Mouse (Mus musculus): Measurements from ENCODE around the gene Cript. TPM values are rescaled to one million over a fixed set of nuclear protein-coding genes. Genes with fewer than 3 reads are reported as not detected.

Cript gene
- total and polyA plus RNA-seq, 3 experiments: 18.4 to 43.1 (median 34.8) TPM

GRCm38 (mm10) chr17:86982497-86982896 is 42.9 kb upstream of the Cript start:
- no peak for DNase-seq (ENCODE audit: extremely low read depth)
- H3K9me3 ChIP-seq (replicated peaks; ENCODE audit: low read length): no peaks in the 10 kb centered on the region
- no peak overlapping the region for H3K9ac ChIP-seq (ENCODE audit: insufficient read depth, low read depth)
- TF ChIP-seq RAD21 (IDR thresholded peaks at IDR 0.05; ENCODE audit: low read depth, low read length) (no peak), SMC3 (IDR thresholded peaks at IDR 0.05; ENCODE audit: low read depth, low read length) (no peak)
- no peak overlapping the region for H3K27ac ChIP-seq (ENCODE audit: insufficient read depth, low read depth)
- dilution Hi-C loops (cut with MboI; ENCODE audit: extremely low pct_ligation_motif_present, extremely low pct_unique_long_range_greater_than_20kb, low sequenced_read_pairs) (no loop called here), in situ Hi-C loops (cut with MboI; ENCODE audit: low pct_ligation_motif_present, low pct_unique_long_range_greater_than_20kb, low sequenced_read_pairs) (no loop called here)
- no peaks in the 10 kb centered on the region for H3K27me3 ChIP-seq (replicated peaks)
- H3K4me3 ChIP-seq (replicated peaks in 1 of 3; ENCODE audit: low read depth in 2 of 3, low read length in 2 of 3, poor library complexity in 1 of 3): no peak overlapping the region
- no peaks in the 10 kb centered on the region for H3K79me2 ChIP-seq (replicated peaks; ENCODE audit: control insufficient read depth, extremely low read depth, insufficient read depth, poor library complexity, severe bottlenecking)
- H3K4me2 ChIP-seq (ENCODE audit: insufficient read depth, low read depth, poor library complexity, severe bottlenecking): no peak overlapping the region
- H3K4me1 ChIP-seq (ENCODE audit: control insufficient read depth in 1 of 2, insufficient read depth in 2 of 2): peaks cover 10 to 18% of the 10 kb centered on the region in 2 experiments
- H3K36me3 ChIP-seq (replicated peaks in 1 of 2; ENCODE audit: control insufficient read depth in 1 of 2, insufficient read depth in 1 of 2, low read length in 1 of 2): peaks cover 43 to 94% of the 10 kb centered on the region in 2 experiments

DNA sequence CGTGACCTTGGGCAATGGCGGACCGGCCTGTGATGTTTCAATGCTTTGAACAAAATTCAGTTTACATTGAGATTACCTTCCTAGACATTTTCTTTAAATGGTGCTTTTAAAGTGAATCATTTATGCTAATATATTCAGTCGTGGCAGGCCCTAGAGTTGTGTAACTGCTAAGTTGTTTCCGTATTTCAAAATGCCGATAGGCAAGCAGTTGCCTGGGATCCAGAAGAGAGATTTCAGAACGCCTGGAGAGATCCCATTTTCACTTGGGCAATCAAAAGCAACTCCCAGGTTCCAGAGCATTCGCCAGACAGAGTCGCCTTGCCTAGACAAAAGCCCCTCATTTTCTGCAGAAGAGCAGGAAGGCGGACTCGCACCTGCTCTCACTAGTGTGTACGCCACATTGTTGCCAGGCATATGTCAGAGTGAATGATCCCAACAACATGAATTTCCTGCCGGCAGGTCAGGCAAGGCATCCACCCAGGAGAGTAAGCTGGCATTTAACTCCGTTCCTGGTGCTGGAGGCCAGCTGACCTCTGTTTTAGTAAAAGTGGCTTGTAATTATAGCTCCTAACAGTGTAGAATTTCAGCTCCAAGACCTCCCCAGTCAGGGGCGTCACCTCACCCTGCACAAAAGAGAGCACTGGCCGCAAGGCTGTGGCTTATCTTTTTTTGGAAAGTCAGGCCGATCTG is 38.8 kb upstream of the Cript start:
- Histone ChIP-seq H3K36me3 (replicated peaks in 1 of 2; ENCODE audit: control insufficient read depth in 1 of 2, insufficient read depth in 1 of 2, low read length in 1 of 2) (peaks cover 23 to 85% of the 10 kb centered on the region in 2 experiments), H3K27ac (ENCODE audit: insufficient read depth, low read depth) (no peak overlapping the region), H3K4me1 (ENCODE audit: control insufficient read depth in 1 of 2, insufficient read depth in 2 of 2) (peaks cover 11 to 32% of the 10 kb centered on the region in 2 experiments), H3K9me3 (replicated peaks; ENCODE audit: low read length) (no peaks in the 10 kb centered on the region), H3K27me3 (replicated peaks) (no peaks in the 10 kb centered on the region), H3K4me2 (ENCODE audit: insufficient read depth, low read depth, poor library complexity, severe bottlenecking) (no peak overlapping the region), H3K9ac (ENCODE audit: insufficient read depth, low read depth) (no peak overlapping the region), H3K4me3 (replicated peaks in 1 of 3; ENCODE audit: low read depth in 2 of 3, low read length in 2 of 3, poor library complexity in 1 of 3) (no peak overlapping the region), H3K79me2 (replicated peaks; ENCODE audit: control insufficient read depth, extremely low read depth, insufficient read depth, poor library complexity, severe bottlenecking) (no peaks in the 10 kb centered on the region; the same call in 1 of the 2 replicates)
- no peak for TF ChIP-seq RAD21 (IDR thresholded peaks at IDR 0.05; ENCODE audit: low read depth, low read length)
- no peak for TF ChIP-seq KAT2A (IDR thresholded peaks at IDR 0.05; ENCODE audit: insufficient replicate concordance, low read length)
- no peak for TF ChIP-seq GABPA (IDR thresholded peaks at IDR 0.05; ENCODE audit: insufficient replicate concordance, low read depth, low read length)
- TF ChIP-seq CHD2 (IDR thresholded peaks at IDR 0.05; ENCODE audit: low read length): no peak
- TF ChIP-seq SMC3 (IDR thresholded peaks at IDR 0.05; ENCODE audit: low read depth, low read length): no peak
- no peak for TF ChIP-seq MEF2A (IDR thresholded peaks at IDR 0.05; ENCODE audit: borderline replicate concordance, low read depth, low read length)
- TF ChIP-seq ZNF384 (IDR thresholded peaks at IDR 0.05; ENCODE audit: low read depth, low read length): no peak
- no peak for TF ChIP-seq USF2 (conservative IDR thresholded peaks at IDR 0.05; ENCODE audit: low read depth, low read length)
- dilution Hi-C loops (cut with MboI; ENCODE audit: extremely low pct_ligation_motif_present, extremely low pct_unique_long_range_greater_than_20kb, low sequenced_read_pairs) (no loop called here), in situ Hi-C loops (cut with MboI; ENCODE audit: low pct_ligation_motif_present, low pct_unique_long_range_greater_than_20kb, low sequenced_read_pairs) (no loop called here)
- no peak for DNase-seq (ENCODE audit: extremely low read depth)

GRCm38 (mm10) chr17:86988161-86988560 is 37.2 kb upstream of the Cript start:
- Histone ChIP-seq H3K4me3 (replicated peaks in 1 of 3; ENCODE audit: low read depth in 2 of 3, low read length in 2 of 3, poor library complexity in 1 of 3) (no peak overlapping the region), H3K79me2 (replicated peaks; ENCODE audit: control insufficient read depth, extremely low read depth, insufficient read depth, poor library complexity, severe bottlenecking) (peaks cover 3% of the 10 kb centered on the region), H3K4me2 (ENCODE audit: insufficient read depth, low read depth, poor library complexity, severe bottlenecking) (no peak overlapping the region), H3K36me3 (replicated peaks in 1 of 2; ENCODE audit: control insufficient read depth in 1 of 2, insufficient read depth in 1 of 2, low read length in 1 of 2) (peaks cover 10 to 80% of the 10 kb centered on the region in 2 experiments), H3K27me3 (replicated peaks) (no peaks in the 10 kb centered on the region), H3K9ac (ENCODE audit: insufficient read depth, low read depth) (no peak overlapping the region), H3K9me3 (replicated peaks; ENCODE audit: low read length) (no peaks in the 10 kb centered on the region), H3K27ac (ENCODE audit: insufficient read depth, low read depth) (no peak overlapping the region), H3K4me1 (ENCODE audit: control insufficient read depth in 1 of 2, insufficient read depth in 2 of 2) (peaks cover 7 to 32% of the 10 kb centered on the region in 2 experiments)
- no peak for TF ChIP-seq ELF1 (IDR thresholded peaks at IDR 0.05; ENCODE audit: low read depth, low read length)
- peak; percentile 22 for TF ChIP-seq RAD21 (IDR thresholded peaks at IDR 0.05; ENCODE audit: low read depth, low read length)
- TF ChIP-seq CTCF (conservative IDR thresholded peaks at IDR 0.05 in 1 of 2, IDR thresholded peaks at IDR 0.05 in 1 of 2; ENCODE audit: low read depth in 2 of 2, low read length in 2 of 2): peak in 1 of 2 experiments; percentile 39; a peak in 2 of 4 replicates
- no peak for TF ChIP-seq NELFE (IDR thresholded peaks at IDR 0.05; ENCODE audit: low read depth, low read length)
- TF ChIP-seq HCFC1 (IDR thresholded peaks at IDR 0.05; ENCODE audit: low read depth, low read length): no peak
- TF ChIP-seq PAX5 (IDR thresholded peaks at IDR 0.05; ENCODE audit: low read length): no peak
- no peak for TF ChIP-seq EP300 (IDR thresholded peaks at IDR 0.05; ENCODE audit: low read length)
- dilution Hi-C loops (cut with MboI; ENCODE audit: extremely low pct_ligation_motif_present, extremely low pct_unique_long_range_greater_than_20kb, low sequenced_read_pairs): no loop called here
- in situ Hi-C loops (cut with MboI; ENCODE audit: low pct_ligation_motif_present, low pct_unique_long_range_greater_than_20kb, low sequenced_read_pairs): no loop called here
- DNase-seq (ENCODE audit: extremely low read depth): no peak
